Mouse (Mus musculus): ENCODE results near the gene Cd28. TPM values are rescaled to one million over a fixed set of nuclear protein-coding genes. Genes with fewer than 3 reads are reported as not detected.

The Cd28 gene
- polyA plus RNA-seq (2014; fragmentation: Nextera tagmentation; extraction: Ambion mirVana): 0.07 and 0.09 TPM in 2 replicates

- Histone ChIP-seq H3K4me1 (replicated peaks; ENCODE audit: control insufficient read depth, insufficient read depth, low read length) (no peaks in the 10 kb centered on the region), H3K9ac (ENCODE audit: low read depth, low read length) (no peak within 1 kb of the TSS), H3K4me3 (ENCODE audit: low read depth, low read length) (no peak within 1 kb of the TSS), H3K9me3 (ENCODE audit: control insufficient read depth, low read length) (no peaks in the 10 kb centered on the region), H3K4me2 (replicated peaks; ENCODE audit: low read depth, low read length) (no peak within 1 kb of the TSS), H3K36me3 (ENCODE audit: control insufficient read depth, insufficient read depth, low read length) (no peaks in the 10 kb centered on the region), H3K27ac (ENCODE audit: low read depth, low read length) (no peak within 1 kb of the TSS), H3K27me3 (ENCODE audit: control insufficient read depth, insufficient read depth, low read length) (no peaks in the 10 kb centered on the region)
- DNase-seq (ENCODE audit: low spot score): no peak
- no peak for ATAC-seq (ENCODE audit: low FRiP score)
- WGBS: 91% methylated on average over 5 of the region's 5 CpGs
Observed at GRCm38 (mm10) chr1:60716567-60716966, at the start of gene Cd28. TSS of gene Cd28 (plus strand) at chr1:60716800.

GRCm38 (mm10) chr1:60667873-60668616 lies 48.6 kb upstream of the Cd28 start:
- no peak overlapping the region for H3K4me3 ChIP-seq (ENCODE audit: low read depth, low read length)
- no peak overlapping the region for H3K4me2 ChIP-seq (replicated peaks; ENCODE audit: low read depth, low read length)
- no peaks in the 10 kb centered on the region for H3K4me1 ChIP-seq (replicated peaks; ENCODE audit: control insufficient read depth, insufficient read depth, low read length)
- H3K9ac ChIP-seq (ENCODE audit: low read depth, low read length): no peak overlapping the region
- ATAC-seq (ENCODE audit: low FRiP score): no peak
- no peaks in the 10 kb centered on the region for H3K9me3 ChIP-seq (ENCODE audit: control insufficient read depth, low read length)
- 70% methylated on average over 17 of the region's 17 CpGs for WGBS
- DNase-seq (ENCODE audit: low spot score): no peak
- H3K27ac ChIP-seq (ENCODE audit: low read depth, low read length): no peak overlapping the region
- no peaks in the 10 kb centered on the region for H3K27me3 ChIP-seq (ENCODE audit: control insufficient read depth, insufficient read depth, low read length)
- no peaks in the 10 kb centered on the region for H3K36me3 ChIP-seq (ENCODE audit: control insufficient read depth, insufficient read depth, low read length)

- Histone ChIP-seq H3K36me3 (ENCODE audit: control insufficient read depth, insufficient read depth, low read length) (no peaks in the 10 kb centered on the region), H3K4me1 (replicated peaks; ENCODE audit: control insufficient read depth, insufficient read depth, low read length) (no peaks in the 10 kb centered on the region), H3K4me3 (ENCODE audit: low read depth, low read length) (no peak overlapping the region), H3K9me3 (ENCODE audit: control insufficient read depth, low read length) (no peaks in the 10 kb centered on the region), H3K9ac (ENCODE audit: low read depth, low read length) (no peak overlapping the region), H3K4me2 (replicated peaks; ENCODE audit: low read depth, low read length) (no peak overlapping the region), H3K27ac (ENCODE audit: low read depth, low read length) (no peak overlapping the region), H3K27me3 (ENCODE audit: control insufficient read depth, insufficient read depth, low read length) (no peaks in the 10 kb centered on the region)
- ATAC-seq (ENCODE audit: low FRiP score) (no peak), DNase-seq (ENCODE audit: low spot score) (no peak)
- WGBS: 70% methylated on average over 9 of the region's 9 CpGs
Observed at GRCm38 (mm10) chr1:60669048-60669447, 47.6 kb upstream of the Cd28 start.

- WGBS: 96% methylated on average over 2 of the region's 2 CpGs
- H3K27ac ChIP-seq (ENCODE audit: low read depth, low read length): no peak overlapping the region
- H3K27me3 ChIP-seq (ENCODE audit: control insufficient read depth, insufficient read depth, low read length): no peaks in the 10 kb centered on the region
- H3K4me3 ChIP-seq (ENCODE audit: low read depth, low read length): no peak overlapping the region
- H3K9ac ChIP-seq (ENCODE audit: low read depth, low read length): no peak overlapping the region
- no peaks in the 10 kb centered on the region for H3K4me1 ChIP-seq (replicated peaks; ENCODE audit: control insufficient read depth, insufficient read depth, low read length)
- ATAC-seq (ENCODE audit: low FRiP score) (no peak), DNase-seq (ENCODE audit: low spot score) (no peak)
- H3K9me3 ChIP-seq (ENCODE audit: control insufficient read depth, low read length): no peaks in the 10 kb centered on the region
- no peak overlapping the region for H3K4me2 ChIP-seq (replicated peaks; ENCODE audit: low read depth, low read length)
- no peaks in the 10 kb centered on the region for H3K36me3 ChIP-seq (ENCODE audit: control insufficient read depth, insufficient read depth, low read length)
Observed at GRCm38 (mm10) chr1:60669664-60670063, 46.9 kb upstream of the Cd28 start.

- Histone ChIP-seq H3K4me1 (replicated peaks; ENCODE audit: control insufficient read depth, insufficient read depth, low read length) (no peaks in the 10 kb centered on the region), H3K9ac (ENCODE audit: low read depth, low read length) (no peak overlapping the region), H3K4me3 (ENCODE audit: low read depth, low read length) (no peak overlapping the region), H3K27me3 (ENCODE audit: control insufficient read depth, insufficient read depth, low read length) (no peaks in the 10 kb centered on the region), H3K36me3 (ENCODE audit: control insufficient read depth, insufficient read depth, low read length) (no peaks in the 10 kb centered on the region), H3K27ac (ENCODE audit: low read depth, low read length) (no peak overlapping the region), H3K9me3 (ENCODE audit: control insufficient read depth, low read length) (no peaks in the 10 kb centered on the region), H3K4me2 (replicated peaks; ENCODE audit: low read depth, low read length) (no peak overlapping the region)
- ATAC-seq (ENCODE audit: low FRiP score) (no peak), DNase-seq (ENCODE audit: low spot score) (no peak)
- WGBS: 84% methylated on average over 5 of the region's 5 CpGs
Observed at GRCm38 (mm10) chr1:60670172-60670571, 46.4 kb upstream of the Cd28 start.

- H3K27me3 ChIP-seq (ENCODE audit: control insufficient read depth, insufficient read depth, low read length): no peaks in the 10 kb centered on the region
- DNase-seq (ENCODE audit: low spot score) (no peak), ATAC-seq (ENCODE audit: low FRiP score) (no peak)
- H3K36me3 ChIP-seq (ENCODE audit: control insufficient read depth, insufficient read depth, low read length): no peaks in the 10 kb centered on the region
- H3K4me2 ChIP-seq (replicated peaks; ENCODE audit: low read depth, low read length): no peak overlapping the region
- 87% methylated on average over 4 of the region's 4 CpGs for WGBS
- no peak overlapping the region for H3K9ac ChIP-seq (ENCODE audit: low read depth, low read length)
- no peak overlapping the region for H3K4me3 ChIP-seq (ENCODE audit: low read depth, low read length)
- H3K27ac ChIP-seq (ENCODE audit: low read depth, low read length): no peak overlapping the region
- no peaks in the 10 kb centered on the region for H3K4me1 ChIP-seq (replicated peaks; ENCODE audit: control insufficient read depth, insufficient read depth, low read length)
- H3K9me3 ChIP-seq (ENCODE audit: control insufficient read depth, low read length): no peaks in the 10 kb centered on the region
Observed at GRCm38 (mm10) chr1:60683766-60684165, 32.8 kb upstream of the Cd28 start.

GRCm38 (mm10) chr1:60696115-60696895 lies 20.3 kb upstream of the Cd28 start:
- DNase-seq (ENCODE audit: low spot score) (no peak), ATAC-seq (ENCODE audit: low FRiP score) (no peak)
- Histone ChIP-seq H3K4me1 (replicated peaks; ENCODE audit: control insufficient read depth, insufficient read depth, low read length) (no peaks in the 10 kb centered on the region), H3K9ac (ENCODE audit: low read depth, low read length) (no peak overlapping the region), H3K4me3 (ENCODE audit: low read depth, low read length) (no peak overlapping the region), H3K36me3 (ENCODE audit: control insufficient read depth, insufficient read depth, low read length) (no peaks in the 10 kb centered on the region), H3K27ac (ENCODE audit: low read depth, low read length) (no peak overlapping the region), H3K9me3 (ENCODE audit: control insufficient read depth, low read length) (no peaks in the 10 kb centered on the region), H3K27me3 (ENCODE audit: control insufficient read depth, insufficient read depth, low read length) (no peaks in the 10 kb centered on the region), H3K4me2 (replicated peaks; ENCODE audit: low read depth, low read length) (no peak overlapping the region)
- 83% methylated on average over 3 of the region's 3 CpGs for WGBS

- H3K4me1 ChIP-seq (replicated peaks; ENCODE audit: control insufficient read depth, insufficient read depth, low read length): no peaks in the 10 kb centered on the region
- H3K36me3 ChIP-seq (ENCODE audit: control insufficient read depth, insufficient read depth, low read length): no peaks in the 10 kb centered on the region
- ATAC-seq (ENCODE audit: low FRiP score) (no peak), DNase-seq (ENCODE audit: low spot score) (no peak)
- WGBS: 44% methylated on average over 2 of the region's 2 CpGs
- H3K4me3 ChIP-seq (ENCODE audit: low read depth, low read length): no peak overlapping the region
- H3K4me2 ChIP-seq (replicated peaks; ENCODE audit: low read depth, low read length): no peak overlapping the region
- no peak overlapping the region for H3K9ac ChIP-seq (ENCODE audit: low read depth, low read length)
- H3K27me3 ChIP-seq (ENCODE audit: control insufficient read depth, insufficient read depth, low read length): no peaks in the 10 kb centered on the region
- H3K9me3 ChIP-seq (ENCODE audit: control insufficient read depth, low read length): no peaks in the 10 kb centered on the region
- no peak overlapping the region for H3K27ac ChIP-seq (ENCODE audit: low read depth, low read length)
Observed at GRCm38 (mm10) chr1:60702641-60703040, 14.0 kb upstream of the Cd28 start.

GRCm38 (mm10) chr1:60713238-60713637 lies 3.4 kb upstream of the Cd28 start:
- no peak for DNase-seq (ENCODE audit: low spot score)
- Histone ChIP-seq H3K9me3 (ENCODE audit: control insufficient read depth, low read length) (no peaks in the 10 kb centered on the region), H3K4me1 (replicated peaks; ENCODE audit: control insufficient read depth, insufficient read depth, low read length) (no peaks in the 10 kb centered on the region), H3K9ac (ENCODE audit: low read depth, low read length) (no peak overlapping the region), H3K27ac (ENCODE audit: low read depth, low read length) (no peak overlapping the region), H3K27me3 (ENCODE audit: control insufficient read depth, insufficient read depth, low read length) (no peaks in the 10 kb centered on the region), H3K36me3 (ENCODE audit: control insufficient read depth, insufficient read depth, low read length) (no peaks in the 10 kb centered on the region), H3K4me3 (ENCODE audit: low read depth, low read length) (no peak overlapping the region), H3K4me2 (replicated peaks; ENCODE audit: low read depth, low read length) (no peak overlapping the region)
- ATAC-seq (ENCODE audit: low FRiP score): no peak
- WGBS: 78% methylated on average over 3 of the region's 3 CpGs
